Mouse (Mus musculus) heart, embryonic 11.5 days (tissue): Measurements from ENCODE around the gene Map4k1. TPM values are rescaled to one million over a fixed set of nuclear protein-coding genes. Genes with fewer than 3 reads are reported as not detected.
A peak's percentile ranks its signal among the peaks of the same experiment; 100 is the strongest.

Source experiments
- ATAC-seq: fragments of 200-750 bp; cut with Nextera tagmentation; replicated peaks from 2 replicates; pipeline ENCODE4 v1.8.0; 2017; ENCODE audit warnings: moderate library complexity; ENCODE audit not compliant: insufficient number of reproducible peaks, low FRiP score, low TSS enrichment
- H3K27ac ChIP-seq: fragments of 300-500 bp; sonication (generic); 2 replicates; pipeline ENCODE4 v1.5.1; 2014; ENCODE audit warnings: mild to moderate bottlenecking, low read depth, low read length
- H3K27me3 ChIP-seq: fragments of 300-500 bp; sonication (generic); 2 replicates; pipeline ENCODE4 v1.6.1; 2014; ENCODE audit warnings: mild to moderate bottlenecking, low read length, mixed read lengths; ENCODE audit not compliant: control insufficient read depth, insufficient read depth
- H3K36me3 ChIP-seq: fragments of 300-500 bp; sonication (generic); 2 replicates; pipeline ENCODE4 v1.6.1; 2014; ENCODE audit warnings: mild to moderate bottlenecking, low read length, moderate library complexity, mixed read lengths; ENCODE audit not compliant: control insufficient read depth, insufficient read depth
- H3K4me1 ChIP-seq: fragments of 300-500 bp; sonication (generic); 2 replicates; pipeline ENCODE4 v1.6.1; 2014; ENCODE audit warnings: low read length; ENCODE audit not compliant: control insufficient read depth, insufficient read depth
- H3K4me2 ChIP-seq: fragments of 300-500 bp; sonication (generic); 2 replicates; pipeline ENCODE4 v1.6.1; 2014; ENCODE audit warnings: mild to moderate bottlenecking, moderate library complexity
- H3K4me3 ChIP-seq: fragments of 300-500 bp; sonication (generic); 2 replicates; pipeline ENCODE4 v1.5.1; 2014; ENCODE audit warnings: low read depth, low read length
- H3K9ac ChIP-seq: fragments of 300-500 bp; sonication (generic); 2 replicates; pipeline ENCODE4 v1.6.1; 2014; ENCODE audit warnings: mild to moderate bottlenecking, low read depth, low read length, moderate library complexity
- H3K9me3 ChIP-seq: fragments of 300-500 bp; sonication (generic); replicated peaks from 2 replicates; pipeline ENCODE4 v1.6.1; 2016; ENCODE audit warnings: low read length; ENCODE audit not compliant: control insufficient read depth
- WGBS: fragments of 180-500 bp; shearing (Covaris S2); extraction: QIAGEN DNeasy Blood & Tissue Kit; methylation state at CpG from one replicate; pipeline ENCODE4 v1.1.7; 2014; ENCODE audit not compliant: insufficient replicate concordance; 5-methylcytosine and 5-hydroxymethylcytosine counted together
- microRNA-seq: library from miRNA; unstranded; fragments of <30 nt; microRNA quantifications from one replicate; pipeline ENCODE4, GENCODE M21; 2016; ENCODE audit warnings: borderline number of aligned reads
- polyA plus RNA-seq: library from polyadenylated mRNA; unstranded; fragments of >200 nt; fragmentation: Nextera tagmentation; extraction: Ambion mirVana; gene quantifications from 2 replicates; pipeline ENCODE4 v1.2.1, GENCODE M21; 2014

The Map4k1 gene
- polyA plus RNA-seq, 1 experiment from 2014 or later, result 6.9 TPM

- H3K4me2 ChIP-seq, result no peak overlapping the region
- no peak for ATAC-seq
- WGBS, result 44% methylated on average over 11 of the region's 11 CpGs
- H3K9me3 ChIP-seq, result no peaks in the 10 kb centered on the region; the same call in 1 of the 2 replicates
- peaks cover 7% of the 10 kb centered on the region; the same call in 1 of the 2 replicates for H3K4me1 ChIP-seq
- H3K27me3 ChIP-seq, result peaks cover 12% of the 10 kb centered on the region
- H3K27ac ChIP-seq, result no peak overlapping the region
- H3K9ac ChIP-seq, result no peak overlapping the region
- H3K36me3 ChIP-seq, result no peaks in the 10 kb centered on the region
- H3K4me3 ChIP-seq, result no peak overlapping the region
Measured at GRCm38 (mm10) chr7:29043674-29044057, 61.8 kb downstream of the Map4k1 start.

GRCm38 (mm10) chr7:29044302-29044701, 62.5 kb downstream of the Map4k1 start:
- Histone ChIP-seq H3K4me3 (no peak overlapping the region), H3K9me3 (no peaks in the 10 kb centered on the region; the same call in 1 of the 2 replicates), H3K36me3 (no peaks in the 10 kb centered on the region), H3K27me3 (peaks cover 12% of the 10 kb centered on the region), H3K4me2 (no peak overlapping the region), H3K27ac (no peak overlapping the region), H3K9ac (no peak overlapping the region), H3K4me1 (peaks cover 7% of the 10 kb centered on the region; the same call in 1 of the 2 replicates)
- 43% methylated on average over 9 of the region's 9 CpGs for WGBS
- ATAC-seq, result no peak

- no peak for ATAC-seq
- H3K27ac ChIP-seq, result no peak overlapping the region
- no peak overlapping the region for H3K4me2 ChIP-seq
Measured at GRCm38 (mm10) chr7:29046533-29046932, 64.7 kb downstream of the Map4k1 start.

DNA sequence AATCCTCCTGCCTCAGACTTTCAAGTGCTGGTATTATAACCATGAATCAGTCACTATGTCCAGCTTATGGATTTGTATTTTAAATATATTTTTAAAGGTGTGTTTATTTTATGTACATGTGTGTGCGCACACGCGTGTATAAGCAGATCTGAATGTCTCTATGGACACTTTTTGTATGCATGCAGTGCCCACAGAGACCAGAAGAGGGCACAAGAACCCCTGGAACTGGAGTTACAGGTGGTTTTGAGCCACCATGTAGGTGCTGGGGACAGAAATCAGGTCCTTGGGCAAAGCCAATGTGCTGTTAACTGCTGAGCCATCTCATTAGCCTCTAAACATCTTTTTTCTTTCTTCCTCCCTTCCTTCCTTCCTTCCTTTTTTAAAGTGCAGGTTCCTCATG, 66.2 kb downstream of the Map4k1 start:
- Histone ChIP-seq H3K27me3 (peaks cover 29% of the 10 kb centered on the region), H3K36me3 (no peaks in the 10 kb centered on the region), H3K4me1 (no peaks in the 10 kb centered on the region), H3K4me3 (no peak overlapping the region), H3K9me3 (no peaks in the 10 kb centered on the region; the same call in 1 of the 2 replicates), H3K27ac (no peak overlapping the region), H3K9ac (no peak overlapping the region), H3K4me2 (no peak overlapping the region)
- ATAC-seq, result no peak
- WGBS, result 78% methylated on average over 3 of the region's 3 CpGs

More at GRCm38 (mm10) chr7:29046533-29046932, 64.7 kb downstream of the Map4k1 start:
- H3K9ac ChIP-seq, result no peak overlapping the region
- WGBS, result 3% methylated on average over 12 of the region's 12 CpGs
- H3K4me1 ChIP-seq, result no peaks in the 10 kb centered on the region
- no peaks in the 10 kb centered on the region; the same call in 1 of the 2 replicates for H3K9me3 ChIP-seq
- H3K4me3 ChIP-seq, result no peak overlapping the region
- H3K36me3 ChIP-seq, result no peaks in the 10 kb centered on the region
- peaks cover 16% of the 10 kb centered on the region for H3K27me3 ChIP-seq

- ATAC-seq, result no peak
- H3K36me3 ChIP-seq, result no peaks in the 10 kb centered on the region
- H3K4me3 ChIP-seq, result no peak overlapping the region
- H3K27me3 ChIP-seq, result peaks cover 34% of the 10 kb centered on the region
- no peak overlapping the region for H3K27ac ChIP-seq
- no peaks in the 10 kb centered on the region; the same call in 1 of the 2 replicates for H3K9me3 ChIP-seq
- H3K4me1 ChIP-seq, result no peaks in the 10 kb centered on the region
- H3K4me2 ChIP-seq, result no peak overlapping the region
- H3K9ac ChIP-seq, result no peak overlapping the region
- 76% methylated on average over 11 of the region's 11 CpGs for WGBS
Measured at GRCm38 (mm10) chr7:29048615-29049014, 66.8 kb downstream of the Map4k1 start.

DNA sequence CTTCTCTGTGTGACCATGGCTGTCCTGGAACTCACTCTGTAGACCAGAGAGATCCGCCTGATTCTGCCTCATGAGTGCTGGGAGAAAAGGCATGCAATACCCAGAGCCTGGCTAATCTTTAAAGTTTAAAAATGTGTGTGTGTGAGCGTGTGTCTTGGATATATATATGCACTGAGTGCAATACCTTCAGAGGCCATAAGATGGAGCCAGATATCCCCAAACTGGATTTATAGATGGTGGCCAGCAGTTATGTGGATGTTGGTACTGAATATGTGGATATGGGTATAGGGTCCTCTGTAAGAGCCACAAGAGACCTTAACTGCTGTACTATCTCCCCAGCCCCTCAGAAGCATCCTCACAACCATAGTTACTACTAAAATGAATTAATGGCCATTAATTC, 68.9 kb downstream of the Map4k1 start:
- peaks cover 47% of the 10 kb centered on the region for H3K27me3 ChIP-seq
- no peaks in the 10 kb centered on the region; the same call in none of the 2 replicates for H3K9me3 ChIP-seq
- WGBS, result 40% methylated on average over 2 of the region's 2 CpGs
- no peaks in the 10 kb centered on the region for H3K4me1 ChIP-seq
- H3K9ac ChIP-seq, result no peak overlapping the region
- no peak overlapping the region for H3K4me2 ChIP-seq
- H3K27ac ChIP-seq, result no peak overlapping the region
- H3K4me3 ChIP-seq, result no peak overlapping the region
- H3K36me3 ChIP-seq, result no peaks in the 10 kb centered on the region
- ATAC-seq, result no peak

DNA sequence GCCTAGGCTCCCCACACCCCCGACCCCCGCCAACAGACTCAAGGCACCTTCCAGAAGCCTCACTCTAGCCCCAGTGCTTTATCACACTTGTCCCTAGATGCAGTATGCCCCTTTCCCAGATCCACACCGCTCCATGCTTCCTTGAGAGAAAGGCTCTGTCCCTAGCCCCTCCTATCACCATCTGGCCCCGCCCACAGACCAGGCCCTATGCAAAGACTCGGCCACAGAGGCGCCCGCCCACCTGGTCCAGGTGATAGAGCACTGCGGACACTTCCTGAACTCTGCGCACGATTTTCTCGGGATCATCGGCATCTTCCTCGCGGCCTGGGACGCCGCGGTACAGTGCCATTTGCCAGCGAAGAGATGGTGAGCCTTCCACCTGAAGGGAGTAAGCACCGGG, 71.0 kb downstream of the Map4k1 start:
- no peaks in the 10 kb centered on the region for H3K36me3 ChIP-seq
- 3% methylated on average over 19 of the region's 19 CpGs for WGBS
- no peaks in the 10 kb centered on the region; the same call in none of the 2 replicates for H3K9me3 ChIP-seq
- H3K4me1 ChIP-seq, result no peaks in the 10 kb centered on the region
- no peak overlapping the region for H3K4me3 ChIP-seq
- H3K27me3 ChIP-seq, result peaks cover 59% of the 10 kb centered on the region
- no peak for ATAC-seq
- peak overlapping the region; percentile 11; the same call in 1 of the 2 replicates for H3K4me2 ChIP-seq
- H3K9ac ChIP-seq, result no peak overlapping the region
- H3K27ac ChIP-seq, result no peak overlapping the region

Small RNA genes within 50 kb of the gene (microRNA-seq; reads per million reads assigned to microRNA genes)
- gene Gm44408, result not detected

Other genes with a start within 250 kb of the Map4k1 start
- 133 and 134 TPM in 2 replicates for gene Mrps12, start 240.2 kb upstream of the Map4k1 start, polyA plus RNA-seq
- gene Sars2, start 240.1 kb upstream of the Map4k1 start, polyA plus RNA-seq, result 20.9 and 21.2 TPM in 2 replicates
- not detected in 2 replicates for gene Ccer2, start 225.9 kb upstream of the Map4k1 start, polyA plus RNA-seq
- gene Sirt2, start 215.3 kb upstream of the Map4k1 start, polyA plus RNA-seq, result 52.2 and 55.3 TPM in 2 replicates
- 34.7 and 38.0 TPM in 2 replicates for gene Nfkbib, start 214.5 kb upstream of the Map4k1 start, polyA plus RNA-seq
- gene Rinl, start 193.1 kb upstream of the Map4k1 start, polyA plus RNA-seq, result 2.4 and 2.5 TPM in 2 replicates
- 210 and 212 TPM in 2 replicates for gene Hnrnpl, start 173.5 kb upstream of the Map4k1 start, polyA plus RNA-seq
- gene Ech1, start 156.8 kb upstream of the Map4k1 start, polyA plus RNA-seq, result 139 and 149 TPM in 2 replicates
- 2.2 and 3.9 TPM in 2 replicates for gene Lgals4, start 148.2 kb upstream of the Map4k1 start, polyA plus RNA-seq
- gene Lgals7, start 118.2 kb upstream of the Map4k1 start, polyA plus RNA-seq, result 0.82 and 1.0 TPM in 2 replicates
- gene Capn12, start 100.6 kb upstream of the Map4k1 start, polyA plus RNA-seq, result 0.46 and 0.70 TPM in 2 replicates
- gene Actn4, start 19.7 kb upstream of the Map4k1 start, polyA plus RNA-seq, result 227 and 262 TPM in 2 replicates
- gene Eif3k, start 186 bp upstream of the Map4k1 start, polyA plus RNA-seq, result 278 and 286 TPM in 2 replicates
- 0.08 and 0.31 TPM in 2 replicates for gene Ryr1, start 143.1 kb downstream of the Map4k1 start, polyA plus RNA-seq
- gene Rasgrp4, start 152.8 kb downstream of the Map4k1 start, polyA plus RNA-seq, result 0.83 and 1.00 TPM in 2 replicates
- 8.3 and 10.7 TPM in 2 replicates for gene Fam98c, start 174.2 kb downstream of the Map4k1 start, polyA plus RNA-seq
- gene Ggn, start 188.2 kb downstream of the Map4k1 start, polyA plus RNA-seq, result 0.42 and 1.1 TPM in 2 replicates
- gene Spred3, start 188.4 kb downstream of the Map4k1 start, polyA plus RNA-seq, result 2.5 and 3.5 TPM in 2 replicates
- gene Psmd8, start 198.7 kb downstream of the Map4k1 start, polyA plus RNA-seq, result 235 and 252 TPM in 2 replicates
- 0.37 and 0.44 TPM in 2 replicates for gene Catsperg1, start 232.0 kb downstream of the Map4k1 start, polyA plus RNA-seq